Mouse (Mus musculus) liver, embryonic 12.5 days (tissue): ENCODE measurements around the gene Mrps18a. TPM values are rescaled to one million over a fixed set of nuclear protein-coding genes. Genes with fewer than 3 reads are reported as not detected.

ENCODE experiments used
- ATAC-seq: fragments of 200-750 bp; cut with Nextera tagmentation; 2 replicates; pipeline ENCODE4 v1.8.0; 2017; ENCODE audit warnings: moderate number of reproducible peaks, mild to moderate bottlenecking, moderate library complexity
- H3K27ac ChIP-seq: fragments of 300-500 bp; sonication (generic); 2 replicates; pipeline ENCODE4 v1.5.1; 2016; ENCODE audit warnings: mild to moderate bottlenecking
- H3K27me3 ChIP-seq: fragments of 300-500 bp; sonication (generic); replicated peaks from 2 replicates; pipeline ENCODE4 v1.6.1; 2016; ENCODE audit warnings: mild to moderate bottlenecking, moderate library complexity
- H3K36me3 ChIP-seq: fragments of 300-500 bp; sonication (generic); 2 replicates; pipeline ENCODE4 v1.6.1; 2016; ENCODE audit warnings: mild to moderate bottlenecking, moderate library complexity
- H3K4me1 ChIP-seq: fragments of 300-500 bp; sonication (generic); 2 replicates; pipeline ENCODE4 v1.6.1; 2016
- H3K4me2 ChIP-seq: fragments of 300-500 bp; sonication (generic); 2 replicates; pipeline ENCODE4 v1.6.1; 2016; ENCODE audit warnings: mild to moderate bottlenecking, moderate library complexity
- H3K4me3 ChIP-seq: fragments of 300-500 bp; sonication (generic); 2 replicates; pipeline ENCODE4 v1.5.1; 2016; ENCODE audit warnings: mild to moderate bottlenecking, moderate library complexity
- H3K9ac ChIP-seq: fragments of 300-500 bp; sonication (generic); 2 replicates; pipeline ENCODE4 v1.6.1; 2016; ENCODE audit warnings: mild to moderate bottlenecking, moderate library complexity
- H3K9me3 ChIP-seq: fragments of 300-500 bp; sonication (generic); replicated peaks from 2 replicates; pipeline ENCODE4 v1.6.1; 2016; ENCODE audit warnings: mild to moderate bottlenecking, moderate library complexity
- WGBS: fragments of 180-500 bp; shearing (Covaris S2); methylation state at CpG from one replicate; pipeline ENCODE4 v1.1.7; 2016; ENCODE audit not compliant: insufficient replicate concordance; 5-methylcytosine and 5-hydroxymethylcytosine counted together
- polyA plus RNA-seq: library from polyadenylated mRNA; unstranded; fragments of >200 nt; fragmentation: Nextera tagmentation; extraction: Ambion mirVana; gene quantifications from 2 replicates; pipeline ENCODE4 v1.2.1, GENCODE M21; 2016

The Mrps18a gene
- 107 and 110 TPM in 2 replicates for polyA plus RNA-seq

- ATAC-seq: peak; percentile 89
- 6% methylated on average over 38 of the region's 38 CpGs for WGBS
- Histone ChIP-seq H3K27me3 (peaks cover 12% of the 10 kb centered on the region), H3K36me3 (peaks cover 21% of the 10 kb centered on the region), H3K4me1 (peaks cover 31% of the 10 kb centered on the region), H3K27ac (peak within 1 kb of the TSS; percentile 70), H3K9ac (peak within 1 kb of the TSS; percentile 84), H3K9me3 (no peaks in the 10 kb centered on the region), H3K4me3 (peak within 1 kb of the TSS; percentile 92), H3K4me2 (peak within 1 kb of the TSS; percentile 81)
Observed at GRCm38 (mm10) chr17:46110402-46111289, at the start of gene Mrps18a. Gene Mrps18a (plus strand): TSS chr17:46110986.

GRCm38 (mm10) chr17:46063283-46063973 is 47.4 kb upstream of the Mrps18a start:
- Histone ChIP-seq H3K27me3 (0 out of 2 replicates have a peak, but pooled peaks cover 4% of the 10 kb centered on the region), H3K27ac (no peak overlapping the region), H3K4me2 (no peak overlapping the region), H3K36me3 (no peaks in the 10 kb centered on the region), H3K9me3 (no peaks in the 10 kb centered on the region), H3K4me1 (peaks cover 9% of the 10 kb centered on the region), H3K9ac (no peak overlapping the region), H3K4me3 (no peak overlapping the region)
- ATAC-seq: peak; percentile 70
- 32% methylated on average over 10 of the region's 10 CpGs for WGBS

GRCm38 (mm10) chr17:46063974-46064312 is 46.8 kb upstream of the Mrps18a start:
- WGBS: 53% methylated on average over 6 of the region's 6 CpGs
- H3K27me3 ChIP-seq: 0 out of 2 replicates have a peak, but pooled peaks cover 4% of the 10 kb centered on the region
- no peak for ATAC-seq
- H3K4me2 ChIP-seq: no peak overlapping the region
- no peak overlapping the region for H3K9ac ChIP-seq
- no peak overlapping the region for H3K27ac ChIP-seq
- H3K4me1 ChIP-seq: peaks cover 9% of the 10 kb centered on the region
- no peaks in the 10 kb centered on the region for H3K9me3 ChIP-seq
- no peaks in the 10 kb centered on the region for H3K36me3 ChIP-seq
- H3K4me3 ChIP-seq: no peak overlapping the region

GRCm38 (mm10) chr17:46070046-46070445 is 40.7 kb upstream of the Mrps18a start:
- H3K4me2 ChIP-seq: no peak overlapping the region
- H3K9ac ChIP-seq: no peak overlapping the region
- no peaks in the 10 kb centered on the region for H3K36me3 ChIP-seq
- H3K4me3 ChIP-seq: no peak overlapping the region
- H3K4me1 ChIP-seq: peaks cover 21% of the 10 kb centered on the region
- ATAC-seq: no peak
- no peaks in the 10 kb centered on the region for H3K27me3 ChIP-seq
- H3K27ac ChIP-seq: no peak overlapping the region
- H3K9me3 ChIP-seq: no peaks in the 10 kb centered on the region
- 59% methylated on average over 9 of the region's 9 CpGs for WGBS

- WGBS: 60% methylated on average over 3 of the region's 3 CpGs
- ATAC-seq: no peak
- Histone ChIP-seq H3K9me3 (no peaks in the 10 kb centered on the region), H3K9ac (no peak overlapping the region), H3K4me2 (no peak overlapping the region), H3K27ac (no peak overlapping the region), H3K4me1 (peaks cover 25% of the 10 kb centered on the region), H3K4me3 (no peak overlapping the region), H3K27me3 (no peaks in the 10 kb centered on the region), H3K36me3 (no peaks in the 10 kb centered on the region)
Observed at GRCm38 (mm10) chr17:46071531-46071930, 39.3 kb upstream of the Mrps18a start.

GRCm38 (mm10) chr17:46073730-46074301 is 37.0 kb upstream of the Mrps18a start:
- no peaks in the 10 kb centered on the region for H3K9me3 ChIP-seq
- H3K36me3 ChIP-seq: no peaks in the 10 kb centered on the region
- no peak overlapping the region; the same call in 1 of the 2 replicates for H3K27ac ChIP-seq
- 10% methylated on average over 23 of the region's 23 CpGs for WGBS
- H3K4me1 ChIP-seq: peaks cover 25% of the 10 kb centered on the region
- ATAC-seq: peak; percentile 74
- H3K4me3 ChIP-seq: peak overlapping the region; percentile 25; the same call in 1 of the 2 replicates
- H3K27me3 ChIP-seq: no peaks in the 10 kb centered on the region
- peak overlapping the region; percentile 59 for H3K4me2 ChIP-seq
- H3K9ac ChIP-seq: 0 out of 2 replicates have a peak overlapping the region, but pooled peaks have one; percentile 17

GRCm38 (mm10) chr17:46074398-46075115 is 36.2 kb upstream of the Mrps18a start:
- H3K4me2 ChIP-seq: peak overlapping the region; percentile 59
- H3K36me3 ChIP-seq: no peaks in the 10 kb centered on the region
- H3K4me1 ChIP-seq: peaks cover 25% of the 10 kb centered on the region
- H3K27ac ChIP-seq: no peak overlapping the region; the same call in 1 of the 2 replicates
- H3K9me3 ChIP-seq: no peaks in the 10 kb centered on the region
- no peak overlapping the region for H3K9ac ChIP-seq
- WGBS: 27% methylated on average over 7 of the region's 7 CpGs
- ATAC-seq: no peak
- H3K27me3 ChIP-seq: no peaks in the 10 kb centered on the region
- H3K4me3 ChIP-seq: peak overlapping the region; percentile 25; the same call in 1 of the 2 replicates

- Histone ChIP-seq H3K36me3 (no peaks in the 10 kb centered on the region), H3K27me3 (no peaks in the 10 kb centered on the region), H3K4me1 (peaks cover 25% of the 10 kb centered on the region), H3K27ac (no peak overlapping the region), H3K4me2 (no peak overlapping the region), H3K9ac (no peak overlapping the region), H3K9me3 (no peaks in the 10 kb centered on the region), H3K4me3 (no peak overlapping the region)
- WGBS: 22% methylated on average over 3 of the region's 3 CpGs
- ATAC-seq: no peak
Observed at GRCm38 (mm10) chr17:46075116-46075485, 35.7 kb upstream of the Mrps18a start.

- Histone ChIP-seq H3K9ac (no peak overlapping the region), H3K27ac (no peak overlapping the region), H3K27me3 (no peaks in the 10 kb centered on the region), H3K4me3 (no peak overlapping the region), H3K4me2 (no peak overlapping the region), H3K4me1 (peaks cover 25% of the 10 kb centered on the region), H3K36me3 (no peaks in the 10 kb centered on the region), H3K9me3 (no peaks in the 10 kb centered on the region)
- no peak for ATAC-seq
- 49% methylated on average over 5 of the region's 5 CpGs for WGBS
Observed at GRCm38 (mm10) chr17:46075551-46076259, 35.1 kb upstream of the Mrps18a start.

GRCm38 (mm10) chr17:46076260-46076551 is 34.6 kb upstream of the Mrps18a start:
- no CpG with 5 or more reads among the region's 1 CpGs for WGBS
- ATAC-seq: no peak

GRCm38 (mm10) chr17:46077921-46078534 is 32.8 kb upstream of the Mrps18a start:
- Histone ChIP-seq H3K27ac (no peak overlapping the region), H3K9ac (no peak overlapping the region), H3K4me3 (no peak overlapping the region), H3K4me2 (no peak overlapping the region), H3K27me3 (no peaks in the 10 kb centered on the region), H3K36me3 (no peaks in the 10 kb centered on the region), H3K4me1 (peaks cover 24% of the 10 kb centered on the region), H3K9me3 (no peaks in the 10 kb centered on the region)
- WGBS: 78% methylated on average over 12 of the region's 12 CpGs
- ATAC-seq: no peak

More at GRCm38 (mm10) chr17:46076260-46076551, 34.6 kb upstream of the Mrps18a start:
- Histone ChIP-seq H3K4me3 (no peak overlapping the region), H3K27ac (no peak overlapping the region), H3K9me3 (no peaks in the 10 kb centered on the region), H3K36me3 (no peaks in the 10 kb centered on the region), H3K4me2 (no peak overlapping the region), H3K9ac (no peak overlapping the region), H3K4me1 (peaks cover 25% of the 10 kb centered on the region), H3K27me3 (no peaks in the 10 kb centered on the region)
